Mouse (Mus musculus): ENCODE measurements at regions not wholly inside any gene's neighbourhood (a gene's known extent, or its start where the extent isn't known, plus 50 kb on each side); places are given as distances from the start of the nearest gene placed in this dataset.

DNA sequence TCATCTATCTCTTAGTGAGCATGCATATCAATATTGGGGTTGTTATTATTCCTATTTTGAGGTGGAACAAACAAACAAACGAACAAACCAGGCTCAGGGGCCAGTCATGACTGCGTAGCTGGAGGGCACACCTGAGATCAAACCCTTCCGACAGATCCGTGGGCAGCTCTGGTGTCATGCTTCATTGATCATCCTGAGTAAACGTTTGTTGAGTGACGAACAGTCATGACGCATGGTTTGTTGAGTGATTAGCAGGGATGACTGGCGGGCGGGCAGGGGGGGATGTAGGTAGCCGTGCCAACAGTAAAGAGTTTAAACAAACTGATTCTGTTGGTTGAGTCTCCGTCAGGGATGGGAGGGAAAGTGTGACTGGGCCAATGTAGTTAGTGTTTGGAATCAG, 55.8 kb downstream of the Camk2n1 start:
- ATAC-seq (no peak), DNase-seq (ENCODE audit: low read depth, low spot score) (no peak)
- ChIA-PET CTCF (interaction anchor here (0.8 to 1.3 kb wide), 2 partner anchors 31 to 52 kb away, joined by 3 to 4 read pairs; no protein-coding TSS in a partner anchor), POLR2A (interaction anchor here (0.7 kb wide), 1 partner anchor 32 kb away, joined by 3 read pairs; no protein-coding TSS in a partner anchor)
- no peak for TF ChIP-seq CTCF (IDR thresholded peaks at IDR 0.05)
- in situ Hi-C loops (cut with MboI; ENCODE audit: low pct_unique_long_range_greater_than_20kb), result loop anchor here (5.0 kb wide), 2 partner anchors 42 to 48 kb away; no protein-coding TSS in a partner anchor
- no peaks in the 10 kb centered on the region for H3K27me3 ChIP-seq

DNA sequence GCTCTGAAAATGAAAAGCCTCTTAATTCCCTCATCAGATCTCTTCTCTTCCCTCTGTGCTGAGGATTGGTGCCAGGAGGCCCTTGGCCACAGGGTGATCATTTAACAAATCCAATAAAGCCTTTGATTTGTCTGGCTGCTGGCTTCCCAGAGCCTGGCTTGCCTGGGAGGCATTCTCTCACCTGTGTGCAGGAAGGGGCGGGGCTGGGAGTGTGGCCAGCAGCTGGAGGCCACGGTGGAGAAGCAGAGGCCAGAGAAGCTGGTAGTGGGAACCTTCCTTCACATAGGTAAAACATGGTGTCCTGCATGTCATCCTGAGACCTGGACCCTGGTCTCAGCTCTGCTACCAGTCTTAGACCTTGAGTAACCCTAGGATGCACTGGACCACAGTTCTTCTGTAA, 59.8 kb downstream of the Camk2n1 start:
- CTCF ChIA-PET, result no interaction called here
- POLR2A ChIA-PET, result interaction anchor here (0.7 kb wide), 1 partner anchor 49 kb away, joined by 5 read pairs; no protein-coding TSS in a partner anchor
- TF ChIP-seq CTCF (IDR thresholded peaks at IDR 0.05), result no peak
- ATAC-seq, result no peak
- H3K27me3 ChIP-seq, result no peaks in the 10 kb centered on the region
- DNase-seq (ENCODE audit: low read depth, low spot score), result no peak
- in situ Hi-C loops (cut with MboI; ENCODE audit: low pct_unique_long_range_greater_than_20kb), result loop anchor here (5.0 kb wide), 1 partner anchor 38 kb away; no protein-coding TSS in a partner anchor
